Comparison of ENCODE assay signal across 14 mouse cellular contexts in genomic region chr14:62137981-62138380, GRCm38 (mm10).
DNase-seq lines count a peak whose midpoint lies in the region.
"Had no signal": no experiment of that assay in that cellular context is flagged by ENCODE, and none has a peak within 500 bp of the region (broad histone marks: within the 10 kb centered on the region; RNA-seq: fewer than 3 reads in every experiment).

No protein-coding gene starts in this region.

- intact Hi-C loops in left cerebral cortex, postnatal 4 days (cut with DNase I) = no loop called here
- intact Hi-C loops in left cerebral cortex, postnatal 25 days (cut with DNase I) = no loop called here
- intact Hi-C loops in heart, postnatal 36 days (cut with DNase I) = no loop called here

- DNase-seq in left cerebral cortex, adult 11 months (ENCODE audit: low spot score) = peak; percentile 11
- DNase-seq in left cerebral cortex, postnatal 4 days = no peak
- peak; percentile 11 for DNase-seq in right cerebral cortex, adult 2 months (ENCODE audit: low spot score in 2 of 2)
- DNase-seq in right cerebral cortex, postnatal 4 days = no peak
- peak; percentile 16 to 80 for DNase-seq in left cerebral cortex, postnatal 25 days (ENCODE audit: low spot score in 2 of 2)
- peak; percentile 72 for DNase-seq in telencephalon, adult 2 months (ENCODE audit: low read depth, low spot score)
- DNase-seq in heart, postnatal 36 days = no peak
- DNase-seq in heart, adult 8-10 months (ENCODE audit: low spot score) = no peak
- DNase-seq: adrenal gland, adult 8-10 months; adrenal gland, postnatal 36 days; cerebellum, adult 11 months; cerebellum, adult 9-10 months; cerebellum, postnatal 25 days; gastrocnemius, postnatal 36 days had no signal

Comparison
In these comparisons a context has a peak if more than half of its experiments do, and no peak if none do; other contexts are left out.
1. DNase-seq: peak in left cerebral cortex, adult 11 months (single experiment), right cerebral cortex, adult 2 months (2 of 2), left cerebral cortex, postnatal 25 days (2 of 2) and telencephalon, adult 2 months (single experiment); none in left cerebral cortex, postnatal 4 days (single experiment), right cerebral cortex, postnatal 4 days (single experiment), heart, postnatal 36 days (0 of 2) and heart, adult 8-10 months (single experiment).